Mouse (Mus musculus) brain, embryonic 14.5 days (tissue): ENCODE measurements at regions not wholly inside any gene's neighbourhood (a gene's known extent, or its start where the extent isn't known, plus 50 kb on each side); places are given as distances from the start of the nearest gene placed in this dataset.

Source experiments
- CTCF ChIP-seq: fragments of 200-500 bp; IDR thresholded peaks from 2 replicates; pipeline ENCODE4 v1.5.1; 2012; ENCODE audit warnings: inconsistent platforms, mild to moderate bottlenecking, moderate library complexity, borderline replicate concordance; ENCODE audit not compliant: insufficient read depth, insufficient read length; ENCODE audit errors: extremely low read depth
- POLR2A ChIP-seq: fragments of 200-500 bp; IDR thresholded peaks from 2 replicates; pipeline ENCODE4 v1.6.1; 2012; ENCODE audit warnings: mild to moderate bottlenecking, inconsistent platforms, borderline replicate concordance; ENCODE audit not compliant: poor library complexity, insufficient read depth, insufficient read length, severe bottlenecking; ENCODE audit errors: extremely low read depth

GRCm38 (mm10) chr10:26164531-26164930, 65.0 kb upstream of the Samd3 start:
- TF ChIP-seq POLR2A, result no peak
- no peak for TF ChIP-seq CTCF
